Mouse (Mus musculus): ENCODE results near the gene Bcl9. TPM values are rescaled to one million over a fixed set of nuclear protein-coding genes. Genes with fewer than 3 reads are reported as not detected.

Gene Bcl9
- polyA plus RNA-seq, 1 experiment from 2014 or later, result 57.3 TPM

GRCm38 (mm10) chr3:97230631-97231404 is 66.9 kb downstream of the Bcl9 start:
- Histone ChIP-seq H3K36me3 (ENCODE audit: control insufficient read depth, insufficient read depth, low read length) (no peaks in the 10 kb centered on the region), H3K4me1 (ENCODE audit: control insufficient read depth, insufficient read depth, low read length) (peaks cover 13% of the 10 kb centered on the region), H3K27me3 (ENCODE audit: control insufficient read depth, insufficient read depth, low read length) (no peaks in the 10 kb centered on the region), H3K4me3 (ENCODE audit: low read length) (no peak overlapping the region), H3K4me2 (replicated peaks; ENCODE audit: low read depth, low read length) (no peak overlapping the region), H3K9me3 (ENCODE audit: control insufficient read depth, low read length) (no peaks in the 10 kb centered on the region), H3K27ac (ENCODE audit: low read depth, low read length) (no peak overlapping the region), H3K9ac (ENCODE audit: low read depth, low read length) (no peak overlapping the region)
- no peak for ATAC-seq (ENCODE audit: low FRiP score, low TSS enrichment)
- 96% methylated on average over 5 of the region's 5 CpGs for WGBS

GRCm38 (mm10) chr3:97228457-97228856 is 69.3 kb downstream of the Bcl9 start:
- Histone ChIP-seq H3K9me3 (ENCODE audit: control insufficient read depth, low read length) (no peaks in the 10 kb centered on the region), H3K4me2 (replicated peaks; ENCODE audit: low read depth, low read length) (peak overlapping the region; percentile 81), H3K4me3 (ENCODE audit: low read length) (peak overlapping the region; percentile 65), H3K9ac (ENCODE audit: low read depth, low read length) (peak overlapping the region; percentile 86; the same call in 1 of the 2 replicates), H3K27me3 (ENCODE audit: control insufficient read depth, insufficient read depth, low read length) (no peaks in the 10 kb centered on the region), H3K4me1 (ENCODE audit: control insufficient read depth, insufficient read depth, low read length) (peaks cover 15% of the 10 kb centered on the region), H3K36me3 (ENCODE audit: control insufficient read depth, insufficient read depth, low read length) (no peaks in the 10 kb centered on the region; the same call in 1 of the 2 replicates), H3K27ac (ENCODE audit: low read depth, low read length) (peak overlapping the region; percentile 88)
- WGBS, result 15% methylated on average over 12 of the region's 12 CpGs
- no peak for ATAC-seq (ENCODE audit: low FRiP score, low TSS enrichment)

- peaks cover 15% of the 10 kb centered on the region for H3K4me1 ChIP-seq (ENCODE audit: control insufficient read depth, insufficient read depth, low read length)
- no peaks in the 10 kb centered on the region; the same call in 1 of the 2 replicates for H3K36me3 ChIP-seq (ENCODE audit: control insufficient read depth, insufficient read depth, low read length)
- under 1% methylated on average over 16 of the region's 16 CpGs for WGBS
- H3K9ac ChIP-seq (ENCODE audit: low read depth, low read length), result peak overlapping the region; percentile 86
- no peaks in the 10 kb centered on the region for H3K9me3 ChIP-seq (ENCODE audit: control insufficient read depth, low read length)
- ATAC-seq (ENCODE audit: low FRiP score, low TSS enrichment), result peak; percentile 69
- peak overlapping the region; percentile 88 for H3K27ac ChIP-seq (ENCODE audit: low read depth, low read length)
- no peaks in the 10 kb centered on the region for H3K27me3 ChIP-seq (ENCODE audit: control insufficient read depth, insufficient read depth, low read length)
- H3K4me3 ChIP-seq (ENCODE audit: low read length), result peak overlapping the region; percentile 65
- peak overlapping the region; percentile 81 for H3K4me2 ChIP-seq (replicated peaks; ENCODE audit: low read depth, low read length)
Observed at GRCm38 (mm10) chr3:97228020-97228419, 69.7 kb downstream of the Bcl9 start.

DNA sequence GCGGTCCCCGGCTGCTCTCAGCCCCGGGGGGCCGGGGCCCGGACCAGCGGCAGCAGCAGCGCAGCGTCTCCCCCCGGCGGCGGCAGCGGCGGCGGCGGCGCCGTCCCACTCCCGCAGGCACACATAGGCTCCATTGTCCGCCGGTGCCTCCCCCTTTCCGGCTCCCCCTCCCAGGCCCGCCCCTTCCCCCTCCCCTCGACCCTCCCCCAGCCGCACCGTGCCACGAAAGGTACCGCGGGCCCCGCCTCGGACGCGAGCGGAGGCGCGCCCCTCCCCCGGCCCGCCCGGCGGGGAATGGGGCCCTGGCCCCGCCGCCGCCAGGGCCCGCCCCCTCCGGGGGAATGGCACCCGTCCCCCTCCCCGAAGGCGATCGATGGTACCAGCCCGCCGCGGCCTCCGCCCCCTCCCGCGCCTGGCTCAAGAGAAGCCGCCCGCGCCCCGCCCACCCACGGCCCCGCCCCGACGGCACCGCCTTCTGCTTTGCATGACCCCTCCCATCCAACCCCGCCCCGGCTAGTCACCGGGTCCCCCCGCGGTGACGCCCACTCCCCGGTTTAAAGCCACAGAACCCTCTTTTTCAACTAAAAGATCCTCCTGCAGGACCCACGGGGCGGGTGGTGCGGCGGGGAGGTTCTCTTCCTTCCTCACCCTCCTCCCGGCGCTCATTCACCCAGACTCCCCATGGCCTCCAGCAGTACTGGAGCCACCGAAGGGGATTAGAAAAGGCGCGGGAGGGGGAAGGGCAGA is 70.3 kb downstream of the Bcl9 start:
- Histone ChIP-seq H3K36me3 (ENCODE audit: control insufficient read depth, insufficient read depth, low read length) (peaks cover 1% of the 10 kb centered on the region; the same call in 1 of the 2 replicates), H3K4me3 (ENCODE audit: low read length) (peak overlapping the region; percentile 65), H3K27me3 (ENCODE audit: control insufficient read depth, insufficient read depth, low read length) (no peaks in the 10 kb centered on the region), H3K4me2 (replicated peaks; ENCODE audit: low read depth, low read length) (peak overlapping the region; percentile 81), H3K4me1 (ENCODE audit: control insufficient read depth, insufficient read depth, low read length) (peaks cover 15% of the 10 kb centered on the region), H3K27ac (ENCODE audit: low read depth, low read length) (peak overlapping the region; percentile 88), H3K9ac (ENCODE audit: low read depth, low read length) (peak overlapping the region; percentile 86), H3K9me3 (ENCODE audit: control insufficient read depth, low read length) (no peaks in the 10 kb centered on the region)
- under 1% methylated on average over 39 of the region's 79 CpGs for whole genome bisulfite sequencing
- peak; percentile 94 for ATAC-seq (ENCODE audit: low FRiP score, low TSS enrichment)

- ATAC-seq (ENCODE audit: low FRiP score, low TSS enrichment), result peak; percentile 29; the same call in 1 of the 2 replicates
- no peaks in the 10 kb centered on the region for H3K9me3 ChIP-seq (ENCODE audit: control insufficient read depth, low read length)
- H3K4me3 ChIP-seq (ENCODE audit: low read length), result peak overlapping the region; percentile 65
- H3K27me3 ChIP-seq (ENCODE audit: control insufficient read depth, insufficient read depth, low read length), result no peaks in the 10 kb centered on the region
- H3K27ac ChIP-seq (ENCODE audit: low read depth, low read length), result peak overlapping the region; percentile 88
- peaks cover 15% of the 10 kb centered on the region for H3K4me1 ChIP-seq (ENCODE audit: control insufficient read depth, insufficient read depth, low read length)
- peak overlapping the region; percentile 86 for H3K9ac ChIP-seq (ENCODE audit: low read depth, low read length)
- WGBS, result under 1% methylated on average over 18 of the region's 18 CpGs
- H3K36me3 ChIP-seq (ENCODE audit: control insufficient read depth, insufficient read depth, low read length), result peaks cover 8% of the 10 kb centered on the region; the same call in 1 of the 2 replicates
- H3K4me2 ChIP-seq (replicated peaks; ENCODE audit: low read depth, low read length), result peak overlapping the region; percentile 59
Observed at GRCm38 (mm10) chr3:97226719-97227118, 71.0 kb downstream of the Bcl9 start.

DNA sequence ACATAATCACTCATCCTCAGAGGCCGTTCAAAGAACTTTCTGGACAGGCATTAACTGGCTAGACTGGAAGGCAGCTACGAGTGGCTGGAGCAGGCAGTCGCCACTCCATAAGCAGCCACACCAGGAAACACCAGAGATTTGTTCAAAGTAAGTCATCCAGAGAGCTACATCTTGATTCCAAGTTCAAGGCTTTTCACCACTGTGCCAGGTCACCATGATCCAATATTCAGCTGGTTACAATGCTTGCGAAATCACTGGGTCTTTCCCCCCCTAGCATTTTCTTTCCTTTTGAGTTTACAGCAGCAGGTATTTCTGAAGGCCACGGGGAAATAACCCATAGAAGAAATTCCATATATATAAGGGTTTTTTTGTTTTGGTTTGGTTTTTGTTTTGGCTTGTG is 72.5 kb downstream of the Bcl9 start:
- Histone ChIP-seq H3K4me3 (ENCODE audit: low read length) (no peak overlapping the region), H3K27me3 (ENCODE audit: control insufficient read depth, insufficient read depth, low read length) (no peaks in the 10 kb centered on the region), H3K27ac (ENCODE audit: low read depth, low read length) (no peak overlapping the region), H3K4me2 (replicated peaks; ENCODE audit: low read depth, low read length) (no peak overlapping the region), H3K36me3 (ENCODE audit: control insufficient read depth, insufficient read depth, low read length) (peaks cover 20% of the 10 kb centered on the region; the same call in 1 of the 2 replicates), H3K4me1 (ENCODE audit: control insufficient read depth, insufficient read depth, low read length) (peaks cover 15% of the 10 kb centered on the region), H3K9me3 (ENCODE audit: control insufficient read depth, low read length) (no peaks in the 10 kb centered on the region), H3K9ac (ENCODE audit: low read depth, low read length) (no peak overlapping the region)
- WGBS, result 82% methylated on average over 5 of the region's 5 CpGs
- no peak for ATAC-seq (ENCODE audit: low FRiP score, low TSS enrichment)

GRCm38 (mm10) chr3:97223261-97223660 is 74.5 kb downstream of the Bcl9 start:
- WGBS, result 85% methylated on average over 9 of the region's 9 CpGs
- peaks cover 36% of the 10 kb centered on the region for H3K36me3 ChIP-seq (ENCODE audit: control insufficient read depth, insufficient read depth, low read length)

DNA sequence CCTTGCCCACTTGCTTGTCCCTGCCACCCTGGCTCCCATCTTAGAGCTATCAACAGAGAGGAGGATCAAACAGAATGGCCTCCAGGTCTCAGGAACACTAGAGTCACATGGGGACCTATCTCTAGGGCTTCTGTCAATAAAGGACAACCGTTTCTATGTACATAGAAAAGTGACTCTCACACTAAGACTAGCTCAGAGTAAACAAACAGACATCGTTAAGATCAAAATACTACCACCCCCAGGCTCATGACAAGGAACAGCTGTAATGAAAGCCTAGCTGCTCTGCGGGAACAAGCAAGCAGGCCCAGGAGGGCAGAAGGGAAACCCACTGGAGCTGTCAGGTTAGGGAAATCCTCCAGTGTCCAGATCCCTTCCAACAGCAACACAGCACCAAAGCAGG is 82.2 kb downstream of the Bcl9 start:
- 0 out of 2 replicates have a peak, but pooled peaks cover 4% of the 10 kb centered on the region for H3K4me1 ChIP-seq (ENCODE audit: control insufficient read depth, insufficient read depth, low read length)
- H3K36me3 ChIP-seq (ENCODE audit: control insufficient read depth, insufficient read depth, low read length), result peaks cover 84% of the 10 kb centered on the region
- 39% methylated on average over 3 of the region's 3 CpGs for WGBS
- no peak overlapping the region for H3K9ac ChIP-seq (ENCODE audit: low read depth, low read length)
- H3K4me2 ChIP-seq (replicated peaks; ENCODE audit: low read depth, low read length), result no peak overlapping the region
- no peaks in the 10 kb centered on the region for H3K9me3 ChIP-seq (ENCODE audit: control insufficient read depth, low read length)
- H3K27me3 ChIP-seq (ENCODE audit: control insufficient read depth, insufficient read depth, low read length), result no peaks in the 10 kb centered on the region
- no peak overlapping the region for H3K27ac ChIP-seq (ENCODE audit: low read depth, low read length)
- 0 out of 2 replicates have a peak, but pooled peaks have one; percentile 28 for ATAC-seq (ENCODE audit: low FRiP score, low TSS enrichment)
- no peak overlapping the region for H3K4me3 ChIP-seq (ENCODE audit: low read length)

More at GRCm38 (mm10) chr3:97223261-97223660, 74.5 kb downstream of the Bcl9 start:
- H3K27me3 ChIP-seq (ENCODE audit: control insufficient read depth, insufficient read depth, low read length), result no peaks in the 10 kb centered on the region
- H3K9me3 ChIP-seq (ENCODE audit: control insufficient read depth, low read length), result no peaks in the 10 kb centered on the region
- peaks cover 8% of the 10 kb centered on the region for H3K4me1 ChIP-seq (ENCODE audit: control insufficient read depth, insufficient read depth, low read length)
- H3K4me2 ChIP-seq (replicated peaks; ENCODE audit: low read depth, low read length), result no peak overlapping the region
- ATAC-seq (ENCODE audit: low FRiP score, low TSS enrichment), result no peak
- no peak overlapping the region for H3K4me3 ChIP-seq (ENCODE audit: low read length)
- H3K27ac ChIP-seq (ENCODE audit: low read depth, low read length), result no peak overlapping the region
- H3K9ac ChIP-seq (ENCODE audit: low read depth, low read length), result no peak overlapping the region

All from kidney, embryonic 14.5 days (tissue).